Mouse (Mus musculus) megakaryocyte progenitor cell, adult 5-6 weeks (primary cell): ENCODE measurements at regions not wholly inside any gene's neighbourhood (a gene's known extent, or its start where the extent isn't known, plus 50 kb on each side); places are given as distances from the start of the nearest gene placed in this dataset.
A peak's percentile ranks its signal among the peaks of the same experiment; 100 is the strongest.

Source experiments
- ATAC-seq: replicated peaks from 2 replicates; pipeline ENCODE4 v1.8.0; 2016; ENCODE audit warnings: mild to moderate bottlenecking, moderate TSS enrichment, inconsistent platforms; ENCODE audit not compliant: poor library complexity

DNA sequence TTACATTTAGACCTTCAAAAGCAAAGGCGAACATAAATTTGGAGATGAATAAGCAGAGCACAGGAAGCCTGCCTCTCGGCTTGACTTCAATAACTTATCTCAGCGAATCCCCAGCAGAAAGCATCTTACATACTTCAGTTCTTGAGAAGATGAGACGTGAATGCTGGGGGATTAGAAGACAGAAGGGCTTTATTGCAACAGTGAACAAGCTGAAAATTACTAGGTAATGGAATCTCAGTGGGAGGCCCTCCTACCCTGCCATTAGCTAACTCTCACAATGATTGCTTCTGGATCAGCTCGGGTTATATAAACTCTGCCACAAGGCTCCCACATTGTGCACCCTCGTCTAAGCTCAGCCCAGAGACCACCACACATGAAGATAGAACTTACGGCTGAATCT, 770.9 kb upstream of the Auts2 start:
- no peak for ATAC-seq

DNA sequence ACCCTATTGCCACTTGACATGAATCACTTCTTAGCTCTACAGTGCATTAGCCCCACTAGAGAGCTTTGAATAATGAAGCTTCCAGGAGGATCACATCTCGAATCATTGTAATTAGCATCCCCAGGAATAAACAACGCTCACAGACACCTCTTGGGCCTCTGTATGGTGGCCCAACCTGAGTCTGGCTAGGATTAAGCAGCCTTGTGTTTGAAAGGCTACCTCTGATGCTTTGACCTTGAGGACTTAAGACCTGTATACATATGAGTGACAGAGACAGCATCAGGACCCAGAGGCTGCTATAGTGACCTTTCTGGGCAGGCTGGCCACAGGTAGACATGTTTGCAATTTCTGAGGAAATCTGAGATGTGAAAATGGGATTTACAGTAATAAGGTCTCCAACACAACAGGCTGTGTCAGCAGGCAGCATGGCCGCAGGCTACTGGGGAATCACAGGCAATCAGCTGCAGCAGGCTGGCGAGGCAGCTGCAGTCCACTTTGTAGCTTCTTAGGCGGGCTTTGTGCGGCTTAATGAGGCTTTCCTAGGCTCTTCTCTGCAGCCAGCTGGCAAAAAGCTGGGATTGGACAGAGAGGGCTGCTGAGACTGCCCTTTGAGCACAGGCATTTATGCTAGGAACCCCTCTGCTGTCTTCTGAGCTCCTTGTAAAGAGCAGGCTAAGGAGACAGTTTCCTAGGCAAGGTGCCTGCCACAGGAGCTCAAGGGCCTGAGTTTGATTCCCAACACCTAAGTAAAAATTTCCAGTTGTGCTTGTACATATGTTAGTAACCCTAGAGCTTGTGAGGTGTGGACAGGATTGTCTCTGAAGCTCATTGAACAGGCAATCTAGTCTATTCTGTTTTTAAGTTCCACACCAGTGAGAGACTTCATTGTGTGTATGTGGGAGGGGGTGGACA, 768.1 kb upstream of the Auts2 start:
- ATAC-seq: no peak

DNA sequence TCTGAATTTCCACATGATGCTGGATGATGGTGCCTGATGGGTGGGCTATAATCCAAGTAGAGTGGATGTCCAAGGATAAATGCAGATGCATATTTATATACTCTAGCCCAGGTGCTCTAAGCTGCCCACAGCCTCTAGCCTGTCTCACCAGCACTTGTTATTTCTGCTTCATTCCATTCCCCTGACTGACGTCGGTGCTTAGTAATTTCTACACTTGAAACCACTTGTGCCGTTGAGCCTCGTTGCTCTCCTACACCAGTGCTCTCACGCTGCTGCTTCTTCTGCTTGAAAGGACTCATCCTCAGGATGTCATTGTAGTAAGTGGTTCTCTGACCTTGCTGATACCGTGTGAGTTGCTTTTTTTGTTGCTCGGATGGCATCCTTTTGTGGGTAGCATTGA, 724.7 kb upstream of the Auts2 start:
- no peak for ATAC-seq

DNA sequence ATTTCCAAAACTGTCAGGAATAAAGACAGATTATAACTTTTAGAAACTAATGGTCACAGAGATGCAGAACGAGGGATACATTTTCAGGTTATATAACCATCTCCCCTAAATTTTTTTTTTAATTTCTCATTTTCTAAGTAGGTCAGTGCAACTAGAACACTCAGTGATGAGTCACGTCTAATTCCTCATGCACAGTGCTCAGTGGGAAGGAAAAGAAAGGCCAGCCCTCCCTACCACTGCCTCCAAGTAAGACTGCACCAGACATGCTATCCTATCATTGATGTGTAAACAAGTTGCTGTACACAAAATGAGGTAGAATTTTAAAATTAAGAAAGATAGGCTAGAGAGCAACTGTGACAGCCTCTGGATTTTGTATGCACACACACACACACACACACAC, 724.2 kb upstream of the Auts2 start:
- no peak for ATAC-seq

DNA sequence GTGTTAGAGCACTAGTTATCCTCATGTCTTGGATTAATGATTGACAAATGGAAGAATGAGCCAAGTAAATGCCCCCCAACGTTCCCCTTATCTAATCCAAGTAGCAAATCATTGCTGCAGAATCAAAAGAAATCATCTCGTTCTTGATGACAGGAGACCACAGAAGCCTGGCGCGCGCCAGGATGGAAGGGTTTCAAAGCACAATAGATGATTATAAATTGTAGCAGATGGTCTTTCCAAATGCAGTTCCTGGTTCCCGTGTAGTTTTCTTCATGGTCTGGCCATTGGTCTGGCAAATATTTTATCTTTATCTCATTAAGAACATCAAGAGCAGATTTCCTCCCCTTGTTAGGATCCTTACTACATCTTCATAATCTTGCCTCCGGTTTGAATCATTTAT, 721.8 kb upstream of the Auts2 start:
- ATAC-seq: no peak

DNA sequence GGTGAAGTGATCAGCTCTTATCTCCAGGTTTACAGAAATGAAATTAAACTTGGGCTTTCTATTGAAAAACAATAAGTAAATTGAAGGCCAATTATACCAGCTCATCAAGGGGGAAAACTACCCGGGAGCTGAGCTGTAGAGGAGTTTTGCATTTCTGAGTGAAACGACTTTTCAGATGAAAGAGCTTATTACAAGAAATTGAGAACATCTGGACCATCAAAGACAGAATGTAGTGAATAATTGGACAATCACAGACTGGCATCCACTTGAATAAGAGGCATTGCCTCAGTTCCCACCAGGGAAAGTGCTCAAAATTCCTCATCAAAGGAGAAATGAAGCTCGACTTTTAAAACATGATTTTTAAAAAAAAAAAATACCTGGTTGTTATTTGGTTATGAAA, 675.7 kb upstream of the Auts2 start:
- no peak for ATAC-seq

DNA sequence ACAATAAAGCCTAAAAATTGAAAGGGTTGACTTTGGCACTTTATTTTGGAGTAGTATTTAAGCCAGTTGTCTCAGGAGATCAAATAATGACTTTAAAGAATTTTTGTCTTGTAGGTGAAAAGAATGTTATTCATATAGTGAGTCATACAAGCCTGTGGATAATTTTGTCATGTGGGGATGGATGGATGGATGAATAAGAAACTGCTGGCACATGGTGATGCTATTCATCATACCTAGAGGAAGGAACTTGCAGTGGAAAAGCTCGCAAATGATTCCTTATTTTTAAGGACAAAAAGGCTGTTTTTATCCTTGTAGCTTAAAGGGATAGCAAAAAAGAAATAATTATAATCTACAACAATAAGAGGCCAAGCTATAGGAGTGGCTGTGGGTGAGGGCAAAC, 655.4 kb upstream of the Auts2 start:
- ATAC-seq: no peak

DNA sequence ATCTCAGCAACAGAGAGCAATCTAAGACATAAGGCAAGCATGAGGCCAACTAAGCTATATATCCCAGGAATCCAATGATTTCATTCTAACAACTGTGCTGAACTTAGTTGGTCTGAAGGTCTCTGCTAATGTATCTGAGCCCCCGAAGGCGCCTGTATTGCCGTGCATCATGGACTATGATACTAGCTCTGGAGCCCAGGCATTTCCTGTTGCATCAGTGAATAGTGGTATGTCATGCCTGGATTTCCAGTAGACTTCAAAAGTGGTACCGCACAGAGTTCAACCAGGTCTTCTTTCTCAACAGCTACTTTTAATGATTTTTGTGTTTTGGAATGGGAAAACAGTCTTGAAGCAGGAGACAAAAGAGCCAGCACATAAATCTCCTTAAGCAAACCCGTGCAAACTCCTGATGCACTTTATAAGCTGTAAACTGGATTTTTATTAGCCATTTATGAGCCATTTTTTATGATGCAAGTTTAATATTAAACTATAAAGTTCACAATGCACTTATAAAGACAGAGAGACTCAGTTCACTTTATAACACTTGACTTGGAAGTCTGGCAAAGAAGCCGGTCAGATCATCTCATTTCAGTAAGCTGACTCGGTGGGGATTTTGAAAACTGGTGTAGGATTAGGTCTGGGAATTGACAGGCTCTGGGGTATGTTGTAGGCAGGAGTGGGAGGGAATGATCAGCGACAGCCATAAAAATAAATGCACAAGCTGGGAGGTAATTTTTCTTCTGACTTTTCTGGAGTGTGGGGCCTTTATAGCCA, 646.8 kb upstream of the Auts2 start:
- no peak for ATAC-seq

DNA sequence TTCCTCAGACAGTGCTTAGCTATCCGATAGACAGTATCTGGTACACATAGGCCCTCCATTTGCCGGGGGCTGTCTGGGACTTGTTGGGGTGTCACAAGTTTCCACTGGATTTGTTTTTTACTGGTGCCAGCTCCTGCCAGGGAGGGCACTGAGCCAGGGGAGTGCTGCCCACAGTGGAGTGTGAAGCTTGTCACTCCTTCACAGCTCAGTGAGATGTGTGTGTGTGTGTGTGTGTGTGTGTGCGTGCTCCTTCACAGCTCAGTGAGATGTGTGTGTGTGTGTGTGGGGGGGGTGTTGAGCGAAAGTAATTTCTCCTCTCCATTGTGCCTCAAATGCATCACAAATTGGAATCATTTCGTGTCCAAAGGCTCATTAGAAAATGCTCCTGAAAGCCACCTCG, 632.5 kb upstream of the Auts2 start:
- no peak for ATAC-seq

DNA sequence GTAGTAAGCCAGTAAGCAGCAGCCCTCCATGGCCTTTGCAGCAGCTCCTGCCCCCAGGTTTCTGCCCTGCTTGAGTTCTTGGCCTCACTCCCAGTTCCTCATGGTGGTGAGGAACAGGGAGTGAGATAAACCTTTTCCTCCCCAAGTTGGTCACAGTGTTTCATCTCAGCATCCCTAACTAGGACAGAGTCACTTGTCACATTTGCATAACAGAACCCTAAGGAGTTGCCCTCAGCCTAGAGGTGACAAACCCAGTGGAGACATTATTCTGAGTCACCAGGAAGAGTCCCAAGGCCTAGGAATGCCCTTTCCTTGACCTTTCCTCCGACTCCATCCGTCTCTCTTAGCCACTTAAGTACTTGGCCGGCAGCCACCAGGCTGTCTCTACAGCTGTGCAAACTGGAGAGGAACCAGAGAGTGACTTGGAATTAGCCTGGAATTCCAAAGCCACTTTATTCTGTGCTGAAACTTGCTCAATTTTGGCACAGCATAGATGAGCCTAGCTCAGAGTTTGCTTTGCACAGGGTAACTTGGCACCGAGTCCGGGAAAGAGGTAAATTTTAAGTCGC, 630.1 kb upstream of the Auts2 start:
- no peak for ATAC-seq

DNA sequence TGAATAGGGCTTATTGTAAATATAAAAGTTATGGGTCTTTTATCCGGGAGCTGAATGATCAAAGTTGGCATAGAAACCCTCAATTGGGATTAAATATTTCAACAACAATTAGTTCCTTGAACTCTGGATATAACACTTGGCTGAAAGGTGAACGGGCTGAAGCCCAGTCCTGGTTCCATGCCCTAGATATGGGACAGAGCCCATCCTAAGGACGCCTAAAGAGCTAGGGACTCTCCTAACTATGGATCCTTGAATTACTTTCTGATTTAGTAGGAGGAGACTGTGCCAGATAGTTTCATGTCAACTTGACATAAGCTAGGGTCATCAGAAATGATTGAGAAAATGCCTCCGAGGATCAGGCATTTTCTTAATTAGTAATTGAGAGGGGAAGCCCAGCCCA, 629.5 kb upstream of the Auts2 start:
- no peak for ATAC-seq

DNA sequence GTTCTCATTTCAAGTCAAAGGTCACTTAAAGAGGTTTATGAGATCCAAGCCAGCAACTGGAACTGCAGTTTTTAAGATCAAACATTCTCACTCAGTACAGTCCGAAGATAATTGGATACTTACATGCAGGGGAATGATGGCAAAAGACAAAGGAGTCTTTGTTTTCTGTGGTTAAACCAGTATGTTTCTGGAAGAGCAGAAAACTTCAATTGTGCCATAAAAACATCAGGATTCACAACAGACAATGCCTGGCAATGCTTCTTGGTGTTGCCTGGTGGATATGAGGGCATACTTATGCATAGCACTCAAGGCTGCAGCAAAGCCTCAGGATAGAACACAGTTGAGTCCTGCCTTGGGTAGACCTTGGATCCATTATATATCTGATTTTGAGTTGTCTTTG, 628.1 kb upstream of the Auts2 start:
- ATAC-seq: no peak

DNA sequence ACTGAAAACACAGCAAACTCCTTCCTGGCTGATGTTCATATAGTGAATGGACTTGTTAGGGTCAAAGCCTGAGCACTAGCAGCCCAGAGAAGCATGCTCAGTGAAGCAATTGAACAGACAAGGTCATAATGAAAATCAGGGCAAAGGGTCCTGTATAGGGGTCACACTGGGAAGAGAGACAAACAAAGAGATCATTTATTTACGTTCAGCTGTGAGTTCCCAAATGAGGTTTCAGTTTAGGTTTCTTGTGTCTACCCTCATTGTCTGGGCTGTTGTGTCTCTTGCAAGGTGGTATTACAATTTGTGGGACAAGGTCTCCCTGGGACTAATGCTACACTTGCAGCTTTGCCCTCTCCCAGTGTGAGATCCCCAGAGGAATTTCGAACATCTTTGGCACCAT, 624.4 kb upstream of the Auts2 start:
- no peak for ATAC-seq

DNA sequence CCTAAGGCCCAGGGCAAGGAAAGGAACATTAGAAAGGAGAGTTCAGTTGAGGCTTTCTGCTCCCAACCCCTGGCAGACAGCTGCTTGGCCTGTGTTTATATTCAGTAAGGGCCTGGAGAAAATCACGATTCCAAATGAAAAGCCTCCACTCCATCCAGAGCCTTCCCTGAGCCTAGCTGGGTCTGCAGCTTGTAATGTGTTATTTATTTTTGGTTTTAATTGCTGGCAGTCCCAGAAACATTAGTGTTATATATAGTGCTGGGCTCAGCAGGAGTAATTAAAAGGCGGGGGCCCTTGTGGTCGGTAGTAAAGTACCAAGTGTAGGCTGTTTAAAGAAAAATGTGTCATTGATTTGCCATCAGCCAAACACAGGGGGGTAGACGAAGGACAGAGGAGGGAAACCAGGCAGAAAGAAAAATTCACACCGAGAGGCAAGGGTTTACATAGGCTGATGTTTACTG, 623.9 kb upstream of the Auts2 start:
- ATAC-seq: no peak

DNA sequence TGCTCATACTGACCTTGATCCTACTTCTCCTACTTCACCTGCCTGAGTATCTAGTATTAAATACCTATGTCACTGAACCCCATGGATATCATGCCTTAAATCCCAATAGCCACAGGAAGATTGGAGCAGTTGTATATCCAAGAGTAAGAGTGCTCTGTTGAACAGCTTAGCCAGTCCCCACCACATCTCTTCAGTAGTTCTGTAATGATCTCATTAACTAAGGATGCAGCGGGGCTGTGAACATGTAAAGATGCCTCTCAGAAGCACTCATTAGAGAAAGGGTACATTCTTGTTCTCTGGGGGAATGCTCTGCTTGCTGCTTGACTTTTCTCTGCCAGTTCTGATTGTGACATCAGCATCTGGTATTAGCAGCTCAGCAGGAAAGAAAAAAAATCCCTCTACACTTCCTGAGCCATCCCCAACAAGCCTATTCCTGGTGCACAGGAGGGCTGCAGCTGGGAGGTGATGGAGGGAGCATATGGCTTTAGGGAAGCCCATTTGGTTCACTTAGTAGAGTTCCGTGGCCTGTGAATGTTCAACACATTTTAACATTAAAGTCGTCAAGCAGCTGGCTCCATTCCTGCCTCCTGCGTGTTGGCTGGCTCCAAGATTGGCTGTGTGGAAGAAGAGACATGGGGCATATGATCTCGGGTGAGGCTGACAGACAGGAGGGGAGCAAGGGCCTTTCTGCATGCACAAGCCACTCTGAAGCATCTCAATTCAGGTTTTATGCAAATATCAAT, 613.1 kb upstream of the Auts2 start:
- ATAC-seq: no peak

DNA sequence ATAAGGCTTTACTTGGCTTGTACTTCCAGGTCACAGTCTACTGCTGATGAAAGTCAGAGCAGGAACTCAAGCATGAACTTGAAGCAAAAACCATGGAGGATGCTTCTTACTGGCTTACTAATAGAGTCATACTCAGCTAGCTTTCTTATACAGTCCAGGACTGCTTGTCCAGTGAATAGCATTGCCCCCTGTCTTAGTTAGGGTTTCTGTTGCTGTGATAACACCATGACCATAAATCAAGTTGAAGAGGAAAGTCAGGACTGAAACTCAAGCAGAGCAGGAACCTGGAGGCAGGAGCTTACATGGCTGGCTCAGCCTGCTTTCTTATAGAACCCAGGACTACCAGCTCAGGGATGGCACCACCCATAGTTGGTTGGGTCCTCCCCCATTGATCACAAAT, 602.9 kb upstream of the Auts2 start:
- ATAC-seq: no peak

DNA sequence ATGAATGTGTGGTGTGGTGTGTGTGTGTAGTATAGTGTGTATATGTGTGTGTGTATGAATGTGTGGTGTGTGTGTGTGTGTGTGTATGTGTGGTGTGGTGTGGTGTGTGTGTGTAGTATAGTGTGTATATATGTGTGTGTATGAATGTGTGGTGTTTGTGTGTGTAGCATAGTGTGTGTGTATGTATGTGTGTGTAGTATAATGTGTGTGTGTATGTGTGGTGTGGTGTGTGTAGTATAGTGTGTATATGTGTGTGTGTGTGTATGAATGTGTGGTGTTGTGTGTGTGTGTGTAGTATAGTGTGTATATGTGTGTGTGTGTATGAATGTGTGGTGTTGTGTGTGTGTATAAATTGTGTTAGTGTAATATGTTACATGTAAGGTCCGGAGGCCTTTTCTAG, 600.5 kb upstream of the Auts2 start:
- no peak for ATAC-seq

DNA sequence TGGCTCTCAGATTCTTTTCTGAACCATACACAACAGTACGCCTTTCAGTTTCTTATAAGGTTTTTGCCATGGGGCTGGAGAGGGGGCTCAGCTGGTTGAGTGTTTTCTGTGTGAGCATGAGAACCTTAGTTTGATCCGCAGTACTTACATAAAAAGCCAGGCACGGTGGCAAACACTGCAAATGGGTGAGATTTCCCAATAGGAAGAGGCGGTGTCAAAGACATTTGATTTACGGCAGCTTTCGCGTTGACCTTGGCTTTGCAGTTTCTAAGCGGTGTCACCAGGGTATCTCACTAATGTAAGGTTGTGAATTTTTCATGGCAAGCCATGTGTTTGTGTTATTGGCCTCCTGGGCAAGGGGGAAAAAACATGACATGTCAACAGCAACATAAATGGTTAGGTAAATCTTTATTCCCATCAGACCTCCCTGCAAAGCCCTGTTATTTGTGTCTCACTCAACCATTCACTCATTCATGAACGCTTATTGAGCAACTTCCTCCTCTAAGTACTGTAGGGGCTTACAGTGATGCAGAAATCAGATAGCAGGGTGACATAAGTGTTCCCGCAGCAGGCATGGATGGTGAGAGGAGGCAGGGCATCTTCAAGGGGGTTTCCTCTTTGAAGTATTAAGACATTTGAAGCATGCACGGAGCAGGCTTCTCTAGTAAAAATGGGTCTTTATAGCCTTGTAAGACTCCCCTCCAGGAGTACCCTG, 599.4 kb upstream of the Auts2 start:
- peak; percentile 85 for ATAC-seq

DNA sequence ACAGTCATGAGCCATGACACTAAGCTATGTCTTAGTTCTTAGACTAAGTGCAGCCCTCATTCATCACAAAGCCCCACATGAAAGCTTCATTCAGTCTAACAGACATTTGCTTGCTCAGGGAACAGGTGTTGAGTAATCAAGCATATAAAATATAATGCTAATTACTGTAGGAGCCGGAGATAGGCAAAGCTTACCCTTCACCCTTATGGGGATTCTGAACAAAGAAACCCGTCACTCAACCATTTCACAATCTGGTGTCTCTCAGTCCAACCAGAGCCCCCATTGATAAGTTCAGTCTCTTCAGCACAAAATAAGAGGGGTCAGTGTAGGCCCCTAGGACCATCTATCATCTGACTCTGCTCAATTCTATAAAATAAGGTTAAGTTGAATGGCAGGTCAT, 587.9 kb upstream of the Auts2 start:
- ATAC-seq: no peak

DNA sequence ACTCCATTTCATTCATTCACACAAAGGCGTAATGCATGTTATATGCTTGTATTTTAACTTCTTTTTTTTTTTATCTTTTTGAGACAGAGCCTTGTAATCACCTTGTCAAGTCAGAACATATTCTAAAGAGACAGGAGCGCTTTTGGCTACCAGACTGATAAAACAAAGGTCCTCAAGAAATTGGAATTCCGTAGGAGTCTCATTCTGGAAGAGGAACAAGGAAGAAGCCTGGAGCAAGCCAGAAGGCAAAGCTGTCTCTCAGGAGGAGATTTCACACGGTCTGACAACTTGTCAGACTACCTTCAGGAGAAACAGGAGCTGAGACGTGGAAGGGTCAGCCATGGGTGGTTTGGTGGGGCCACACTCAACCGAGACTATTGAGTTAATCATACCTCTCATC, 587.2 kb upstream of the Auts2 start:
- no peak for ATAC-seq

DNA sequence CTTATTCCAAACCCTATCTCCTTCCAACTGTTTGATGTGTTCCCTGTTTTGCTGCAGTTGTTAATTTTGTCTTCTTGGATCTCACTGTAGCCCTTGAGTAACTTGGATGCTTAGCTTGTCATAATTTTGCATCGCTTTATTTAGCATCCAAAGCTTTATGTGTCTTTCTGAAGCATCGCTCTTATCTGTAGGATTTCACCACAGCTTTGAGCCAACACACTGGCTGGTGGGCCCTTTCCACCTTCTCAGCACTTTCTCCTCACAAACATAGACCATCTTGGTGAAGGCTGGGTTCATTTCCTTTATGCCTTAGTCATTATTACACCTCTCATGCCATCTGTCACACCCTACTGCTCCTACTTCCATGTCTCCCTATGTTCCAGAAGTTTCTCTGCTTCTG, 581.1 kb upstream of the Auts2 start:
- ATAC-seq: no peak
